Comparison of ENCODE assay signal across 13 mouse cellular contexts in genomic region chr6:125410995-125411547, GRCm38 (mm10). TPM values are rescaled to one million over a fixed set of nuclear protein-coding genes. Genes with fewer than 3 reads are reported as not detected.
DNase-seq lines count a peak whose midpoint lies in the region; ATAC-seq lines count a peak whose summit lies in the region.
"Had no signal": no experiment of that assay in that cellular context is flagged by ENCODE, and none has a peak within 500 bp of the region (broad histone marks: within the 10 kb centered on the region; RNA-seq: fewer than 3 reads in every experiment).

No protein-coding gene starts in this region.

- H3K27me3 ChIP-seq in liver, embryonic 13.5 days = no peaks in the 10 kb centered on the region
- H3K27me3 ChIP-seq in stomach, embryonic 15.5 days (replicated peaks) = no peaks in the 10 kb centered on the region
- H3K27me3 ChIP-seq: neural tube, embryonic 15.5 days had no signal

- no peak overlapping the region for H3K27ac ChIP-seq in liver, embryonic 13.5 days
- H3K27ac ChIP-seq in stomach, embryonic 15.5 days = no peak overlapping the region
- H3K27ac ChIP-seq: macrophage; neural tube, embryonic 15.5 days had no signal

- no peak overlapping the region for H3K9ac ChIP-seq in liver, embryonic 13.5 days
- no peak overlapping the region for H3K9ac ChIP-seq in stomach, embryonic 15.5 days
- H3K9ac ChIP-seq: neural tube, embryonic 15.5 days had no signal

- H3K36me3 ChIP-seq in liver, embryonic 13.5 days = no peaks in the 10 kb centered on the region
- H3K36me3 ChIP-seq in stomach, embryonic 15.5 days = no peaks in the 10 kb centered on the region
- H3K36me3 ChIP-seq: neural tube, embryonic 15.5 days had no signal

- ATAC-seq in liver, embryonic 13.5 days (ENCODE audit: low read depth) = peak; percentile 15; the same call in 1 of the 2 replicates
- ATAC-seq in stomach, embryonic 15.5 days (ENCODE audit: insufficient read depth, low FRiP score, low read depth) = peak; percentile 53; the same call in 1 of the 2 replicates
- no peak for ATAC-seq in inflammation-experienced regulatory T-cells, adult 6 months
- ATAC-seq: forebrain, embryonic 16.5 days had no signal

- H3K9me3 ChIP-seq in liver, embryonic 13.5 days (replicated peaks) = no peaks in the 10 kb centered on the region
- no peaks in the 10 kb centered on the region for H3K9me3 ChIP-seq in stomach, embryonic 15.5 days

- DNase-seq in kidney, postnatal 10 days = peak; percentile 24
- no peak for DNase-seq in kidney, adult 8-10 months
- peak; percentile 23 for DNase-seq in T-cell, adult 2 months (ENCODE audit: low spot score)
- DNase-seq in liver, embryonic 13.5 days = no peak
- DNase-seq in thymus, postnatal 0 days (ENCODE audit: low spot score) = no peak
- DNase-seq in cerebellum, postnatal 4 days (ENCODE audit: low spot score in 2 of 2) = no peak
- DNase-seq: cerebellum, adult 18-20 months; kidney, postnatal 4 days had no signal

- H3K4me1 ChIP-seq in liver, embryonic 13.5 days (replicated peaks) = 0 out of 2 replicates have a peak, but pooled peaks cover 4% of the 10 kb centered on the region
- H3K4me1 ChIP-seq in stomach, embryonic 15.5 days = no peaks in the 10 kb centered on the region

- no peak overlapping the region for H3K4me2 ChIP-seq in liver, embryonic 13.5 days
- no peak overlapping the region for H3K4me2 ChIP-seq in stomach, embryonic 15.5 days
- H3K4me2 ChIP-seq: neural tube, embryonic 15.5 days had no signal

- H3K4me3 ChIP-seq in liver, embryonic 13.5 days (replicated peaks) = no peak overlapping the region
- no peak overlapping the region for H3K4me3 ChIP-seq in stomach, embryonic 15.5 days (replicated peaks)
- H3K4me3 ChIP-seq: neural tube, embryonic 15.5 days had no signal

- WGBS in liver, embryonic 13.5 days (ENCODE audit: insufficient replicate concordance) = 31% methylated on average over 8 of the region's 8 CpGs
- 34% methylated on average over 8 of the region's 8 CpGs for WGBS in stomach, embryonic 15.5 days

RNA-seq across cellular contexts. Expression of gene Plekhg6, which starts 30.5 kb away (rescaled TPM):
- 0.31 and 0.56 TPM in 2 replicates for polyA plus RNA-seq in liver, embryonic 13.5 days (2015; fragmentation: Nextera tagmentation; extraction: Ambion mirVana)
- 3.1 and 3.9 TPM in 2 replicates for polyA plus RNA-seq in stomach, embryonic 15.5 days (2015; fragmentation: Nextera tagmentation; extraction: Ambion mirVana)
- polyA plus RNA-seq in inflammation-experienced regulatory T-cells, adult 6 months (2017; shearing (Covaris generic)) = not detected
- polyA plus RNA-seq in thymus, postnatal 0 days (2015; fragmentation: Nextera tagmentation; extraction: Ambion mirVana) = 1.0 and 1.2 TPM in 2 replicates
- polyA plus RNA-seq: forebrain, embryonic 16.5 days; macrophage had no signal

Comparison
In these comparisons a context has a peak if more than half of its experiments do, and no peak if none do; other contexts are left out.
1. DNase-seq: peak in kidney, postnatal 10 days (single experiment) and T-cell, adult 2 months (single experiment); none in kidney, adult 8-10 months (0 of 2), liver, embryonic 13.5 days (single experiment), thymus, postnatal 0 days (single experiment) and cerebellum, postnatal 4 days (0 of 2).